Mouse (Mus musculus) CH12F3 (cell line): ENCODE measurements around the gene Zfp507.

Experiments
- in situ Hi-C: fragments of 300-500 bp; cut with MboI; formaldehyde crosslinking; loops from 2 replicates; pipeline ENCODE4 v1.14.3; 2020; ENCODE audit warnings: low sequenced_read_pairs

Zfp507 gene

DNA sequence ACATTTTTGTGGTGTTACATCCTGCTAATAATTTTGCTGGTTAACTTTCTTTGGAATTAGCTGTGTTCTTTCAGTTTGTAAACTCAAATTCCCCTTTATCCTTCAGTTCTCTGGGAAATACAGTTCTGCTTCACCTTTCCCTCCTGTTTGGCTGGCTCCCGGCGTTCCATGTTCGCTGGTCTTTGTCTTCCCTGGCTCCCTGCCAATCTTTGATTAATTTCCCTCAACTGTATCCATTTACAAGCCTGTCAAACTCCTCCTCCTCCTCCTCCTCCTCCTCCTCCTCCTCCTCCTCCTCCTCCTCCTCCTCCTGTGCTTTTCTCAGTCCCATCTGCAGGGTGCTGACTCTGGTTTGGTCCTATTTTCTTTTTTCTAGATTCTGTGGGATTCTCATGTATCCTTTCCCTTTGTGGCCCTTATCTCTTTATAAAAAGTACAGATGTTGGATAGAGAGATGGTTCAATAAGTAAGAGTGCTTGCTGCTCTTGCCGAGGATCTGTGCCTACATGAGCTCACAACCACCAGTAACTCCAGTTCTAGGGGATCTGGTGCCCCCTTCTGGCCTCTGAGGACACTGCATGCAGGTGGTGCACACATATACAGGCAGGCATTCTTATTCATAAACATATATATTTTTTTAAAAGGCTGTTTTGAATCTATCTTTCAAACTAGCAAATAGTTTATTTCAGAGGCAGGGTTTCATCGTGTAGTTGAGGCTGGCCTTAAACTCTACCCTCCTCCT lies 62.1 kb downstream of the Zfp507 start:
- in situ Hi-C loops = no loop called here

DNA sequence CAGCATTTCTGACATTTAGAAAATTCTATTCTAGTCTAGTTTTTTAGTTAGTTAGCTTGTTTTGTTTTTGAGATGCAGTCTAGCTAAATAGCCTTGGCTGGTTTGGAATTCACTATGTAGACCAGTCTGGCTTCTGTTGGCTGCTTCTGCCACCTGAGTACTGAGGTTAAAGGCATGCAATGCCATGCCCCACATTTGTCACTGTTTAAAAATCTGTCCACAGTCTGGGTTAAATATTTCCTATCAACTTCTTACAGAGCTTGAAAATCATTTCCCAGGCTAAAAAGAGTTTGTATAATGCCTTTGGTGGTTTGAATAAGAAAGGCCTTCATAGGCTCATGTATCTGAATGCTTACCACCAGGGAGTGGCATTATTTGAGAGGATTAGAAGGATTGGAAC lies 63.9 kb downstream of the Zfp507 start:
- in situ Hi-C loops = no loop called here

DNA sequence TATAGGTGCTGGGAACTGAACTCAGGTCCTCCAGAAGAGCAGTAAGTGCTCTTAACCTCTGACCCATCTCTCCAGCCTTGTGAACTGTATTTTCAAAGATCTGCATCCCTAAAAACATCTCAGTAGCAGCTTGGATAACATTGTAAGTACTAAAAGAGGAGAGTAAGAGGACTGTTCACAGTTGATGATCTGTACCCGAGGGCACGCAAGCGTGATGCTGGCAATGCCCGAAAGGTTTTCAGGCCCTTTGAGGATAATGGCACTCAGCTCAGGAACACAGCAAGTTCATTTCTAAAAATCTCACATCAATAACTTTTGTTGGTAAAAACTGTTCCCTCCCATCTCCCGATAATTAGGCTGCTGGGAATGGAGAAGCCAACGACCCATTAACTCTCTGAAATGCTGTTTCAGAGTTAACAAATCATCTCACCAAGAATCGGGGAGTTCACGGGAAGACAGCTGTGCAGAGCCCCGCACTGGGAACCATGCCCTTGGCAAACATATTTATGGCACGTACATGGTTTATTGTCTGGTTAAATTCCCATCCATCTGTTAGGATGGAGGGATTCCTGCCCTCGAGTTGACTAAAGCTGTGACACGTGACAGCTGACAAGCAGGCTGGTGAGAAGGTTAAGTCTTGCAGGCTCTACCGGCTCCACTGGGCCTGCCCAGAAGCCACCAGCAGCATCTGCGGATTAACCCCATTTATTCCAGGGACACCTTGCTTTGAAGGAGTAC lies 69.3 kb downstream of the Zfp507 start:
- in situ Hi-C loops = no loop called here

DNA sequence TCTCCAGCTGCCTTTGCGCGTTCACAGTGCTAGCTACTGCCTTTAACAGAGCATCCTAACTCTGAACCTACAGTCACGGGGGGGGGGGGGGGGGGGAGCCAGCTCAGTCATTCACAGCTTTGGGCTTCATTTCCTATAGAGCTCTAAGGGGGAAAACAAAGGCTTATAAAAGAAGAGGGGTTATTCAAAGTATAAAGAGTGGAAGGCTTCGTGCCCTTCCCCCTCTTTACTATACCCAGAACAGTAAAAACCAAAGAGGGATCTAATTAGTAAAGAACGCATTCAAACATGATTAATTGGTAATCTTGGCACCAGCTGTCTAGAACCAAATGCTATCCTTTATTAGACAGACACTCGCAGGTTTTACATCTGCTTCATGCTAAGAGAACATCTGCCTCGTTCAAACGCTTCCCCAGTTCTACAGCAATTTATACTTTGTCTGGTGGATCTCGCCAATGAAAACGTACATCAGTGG lies 70.2 kb downstream of the Zfp507 start:
- in situ Hi-C loops = no loop called here

DNA sequence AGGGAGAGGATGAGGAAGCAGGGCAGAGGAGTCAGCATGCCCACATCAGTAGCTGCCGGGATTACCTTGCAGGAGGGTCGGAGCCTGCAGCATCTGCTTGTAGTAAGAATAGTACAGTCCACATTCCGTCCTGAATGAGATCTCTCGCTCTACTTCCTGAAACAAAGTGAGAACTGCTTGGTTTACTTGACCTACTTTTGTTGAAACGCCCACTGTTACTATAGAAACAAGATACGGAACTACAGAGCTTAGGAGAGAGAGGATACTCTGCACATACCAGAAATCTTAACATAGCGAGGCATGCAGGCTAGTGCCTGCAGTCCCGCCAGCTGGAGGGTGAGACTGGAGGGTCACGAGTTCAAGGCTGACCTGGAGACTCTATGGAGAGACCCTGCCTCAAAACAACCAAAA lies 73.2 kb downstream of the Zfp507 start:
- in situ Hi-C loops = no loop called here

DNA sequence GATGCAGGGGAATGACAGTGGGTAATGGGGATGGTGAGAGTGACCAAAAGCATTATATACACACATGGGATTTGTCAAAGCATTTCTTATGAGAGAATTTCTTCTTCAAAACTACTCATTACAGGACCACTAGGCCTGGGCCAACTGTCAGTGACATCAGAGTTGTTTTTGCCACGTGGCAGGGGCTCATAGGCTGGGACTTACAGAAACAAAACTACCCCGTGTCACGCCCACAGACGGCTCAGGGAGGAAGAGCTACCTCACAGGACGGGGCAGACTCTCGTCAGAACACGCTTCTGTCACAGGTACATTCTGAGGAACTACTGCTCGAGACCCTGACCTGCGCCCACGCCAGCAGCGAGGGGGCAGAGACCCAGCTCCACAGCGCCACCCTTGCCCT lies 74.4 kb downstream of the Zfp507 start:
- in situ Hi-C loops = no loop called here

DNA sequence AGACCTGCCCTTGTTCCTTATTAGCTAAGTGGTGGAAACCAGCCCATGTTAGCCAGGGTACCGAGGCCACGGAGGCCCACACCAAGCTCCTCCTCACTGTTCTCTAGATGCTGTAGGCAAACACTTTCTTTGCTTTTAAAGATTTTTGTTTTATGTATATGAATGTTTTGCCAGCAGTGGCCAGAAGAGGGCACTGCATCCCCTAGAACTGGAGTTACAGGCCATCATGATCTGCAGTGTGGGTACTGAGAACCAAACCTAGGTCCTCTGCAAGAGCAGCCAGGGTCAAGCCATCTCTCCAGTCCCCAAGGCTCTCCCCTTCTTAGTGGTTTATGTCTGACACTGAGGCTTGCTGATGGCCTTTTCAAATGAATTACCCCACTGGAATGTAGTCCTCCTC lies 79.8 kb downstream of the Zfp507 start:
- in situ Hi-C loops = no loop called here
